Mouse (Mus musculus): ENCODE results near the gene Focad. TPM values are rescaled to one million over a fixed set of nuclear protein-coding genes. Genes with fewer than 3 reads are reported as not detected.

The Focad gene
- 13.4 and 14.8 TPM in 2 replicates for polyA plus RNA-seq (2015; fragmentation: Nextera tagmentation; extraction: Ambion mirVana)

DNA sequence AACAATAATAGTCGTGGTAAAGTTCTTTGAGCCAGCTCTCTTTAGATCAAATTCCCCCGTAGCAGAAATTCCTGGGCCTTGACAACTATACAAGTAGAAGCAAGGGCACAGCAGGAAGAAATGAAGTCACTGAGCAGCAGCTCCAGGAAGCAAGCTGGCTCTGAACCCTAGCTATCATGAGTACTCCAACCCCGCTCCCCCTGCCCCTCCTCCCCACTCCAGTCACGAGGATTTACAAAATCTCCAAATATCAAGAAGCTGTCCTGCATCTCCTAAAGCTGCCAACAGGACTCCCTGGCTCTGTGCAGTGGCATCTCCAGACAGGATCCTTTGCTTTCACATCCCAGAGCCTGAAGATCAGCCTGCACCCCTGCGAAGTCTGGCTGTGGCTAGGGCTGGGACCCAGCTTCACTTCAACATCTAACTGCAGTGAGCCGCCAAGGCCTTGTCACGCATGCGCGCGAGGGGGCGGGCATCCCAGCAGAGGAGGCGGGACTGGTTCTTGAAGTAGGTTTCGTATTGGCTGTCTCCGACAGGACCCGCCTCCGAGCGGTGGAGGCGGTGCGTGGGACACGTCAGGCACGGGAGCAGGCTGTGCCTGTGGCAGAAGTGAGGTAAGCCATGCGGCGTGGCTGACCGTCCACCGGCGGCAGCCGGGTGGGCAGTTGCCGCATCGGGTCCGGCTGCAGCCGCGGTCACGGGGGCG is at the start of gene Focad:
Gene Focad, plus strand, starts transcription at position 568 of the 706 bp plus-strand sequence.
- peak within 1 kb of the TSS; percentile 63 for H3K9ac ChIP-seq
- peak; percentile 100 for ATAC-seq (ENCODE audit: low FRiP score, low read depth)

DNA sequence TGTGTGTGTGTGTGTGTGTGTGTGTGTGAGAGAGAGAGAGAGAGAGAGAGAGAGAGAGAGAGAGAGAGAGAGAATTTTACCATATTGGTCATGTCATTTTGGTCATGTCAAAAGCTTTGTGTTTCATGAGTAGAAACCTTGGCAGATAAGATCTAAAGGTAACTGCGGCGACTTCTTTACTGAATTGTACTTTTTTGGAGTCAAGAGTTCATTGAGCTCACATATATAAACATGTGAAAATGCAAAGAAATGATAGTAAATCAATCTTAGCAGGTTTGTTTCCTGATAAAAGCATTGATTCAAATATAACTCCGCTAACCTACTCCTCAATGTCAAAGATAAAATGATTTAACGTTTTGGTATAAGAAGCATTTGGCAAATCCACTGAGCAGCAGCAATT is 49.3 kb upstream of the Focad start:
- no peak overlapping the region for H3K27ac ChIP-seq (replicated peaks)
- no peaks in the 10 kb centered on the region for H3K36me3 ChIP-seq
- 92% methylated on average over 4 of the region's 4 CpGs for WGBS
- H3K9ac ChIP-seq: no peak overlapping the region
- no peaks in the 10 kb centered on the region for H3K9me3 ChIP-seq
- no peaks in the 10 kb centered on the region for H3K4me1 ChIP-seq (replicated peaks)
- no peak overlapping the region for H3K4me2 ChIP-seq
- no peak overlapping the region for H3K4me3 ChIP-seq
- no peaks in the 10 kb centered on the region for H3K27me3 ChIP-seq
- ATAC-seq (ENCODE audit: low FRiP score, low read depth): no peak

More for the DNA sequence above, at the start of gene Focad:
- Histone ChIP-seq H3K4me3 (peak within 1 kb of the TSS; percentile 68), H3K4me2 (peak within 1 kb of the TSS; percentile 91), H3K27ac (replicated peaks) (peak within 1 kb of the TSS; percentile 77), H3K27me3 (no peaks in the 10 kb centered on the region), H3K36me3 (no peaks in the 10 kb centered on the region), H3K4me1 (replicated peaks) (peaks cover 9% of the 10 kb centered on the region), H3K9me3 (no peaks in the 10 kb centered on the region)
- WGBS: under 1% methylated on average over 34 of the region's 34 CpGs

DNA sequence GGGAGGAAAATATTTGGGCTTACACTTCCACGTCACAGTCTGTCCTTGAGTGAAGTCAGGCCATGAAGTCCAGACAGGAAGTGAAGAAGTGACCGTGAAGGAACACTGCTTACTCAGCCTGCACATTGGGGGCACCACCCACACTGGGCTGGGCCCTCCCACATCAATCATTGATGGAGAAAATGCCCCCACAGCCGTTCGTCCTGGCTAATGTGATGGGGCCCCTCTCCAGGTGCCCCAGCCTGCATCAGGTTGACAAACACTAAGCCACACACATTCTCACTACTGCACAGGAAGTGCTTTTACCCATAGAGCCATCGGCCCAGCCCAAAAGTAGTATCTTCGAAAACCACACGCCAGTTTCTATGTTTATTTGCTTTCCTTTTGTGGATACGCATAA is 48.1 kb upstream of the Focad start:
- Histone ChIP-seq H3K9me3 (no peaks in the 10 kb centered on the region), H3K4me1 (replicated peaks) (no peaks in the 10 kb centered on the region), H3K27ac (replicated peaks) (no peak overlapping the region), H3K4me3 (no peak overlapping the region), H3K9ac (no peak overlapping the region), H3K4me2 (no peak overlapping the region), H3K36me3 (no peaks in the 10 kb centered on the region), H3K27me3 (no peaks in the 10 kb centered on the region)
- 79% methylated on average over 8 of the region's 8 CpGs for WGBS
- ATAC-seq (ENCODE audit: low FRiP score, low read depth): no peak

DNA sequence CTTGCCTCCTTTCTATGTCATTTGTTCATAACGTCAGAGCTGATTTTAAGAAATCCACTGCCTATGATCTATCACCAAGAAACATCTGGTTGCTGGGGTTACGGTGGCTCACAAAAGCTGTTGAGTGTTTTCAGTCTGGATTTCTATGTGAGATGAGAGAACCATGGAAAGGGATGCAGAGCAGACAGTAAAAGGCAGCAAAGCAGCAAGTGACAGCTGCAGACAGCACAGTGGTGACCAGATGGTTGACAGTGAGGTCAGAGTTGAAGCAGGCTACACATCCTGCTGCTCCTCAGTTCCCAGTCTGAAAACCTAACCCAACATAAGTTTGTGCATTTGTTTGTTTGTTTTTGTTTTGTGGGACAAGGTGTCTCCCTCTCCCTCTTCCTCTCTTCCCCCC is 19.0 kb upstream of the Focad start:
- no peaks in the 10 kb centered on the region for H3K27me3 ChIP-seq
- H3K9ac ChIP-seq: no peak overlapping the region

DNA sequence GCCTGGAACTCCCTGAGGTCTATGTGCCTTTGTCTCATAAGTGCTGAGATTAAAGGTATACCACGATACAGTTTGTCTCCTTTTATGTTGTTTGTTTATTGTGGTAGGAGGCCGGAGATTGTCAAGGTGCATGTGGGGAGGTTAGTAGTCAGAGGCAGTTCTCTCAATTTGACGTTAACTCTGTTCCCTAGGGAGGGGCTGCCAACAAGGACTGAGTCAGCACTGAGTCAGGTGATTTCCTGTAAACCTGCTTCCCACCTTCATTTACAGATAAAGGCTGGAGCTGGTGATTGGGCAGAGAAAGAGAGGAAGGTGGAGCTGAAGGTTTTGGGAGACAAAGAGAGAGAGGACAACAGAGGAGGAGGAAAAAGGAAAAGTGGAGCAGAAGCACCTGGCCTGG is 15.4 kb upstream of the Focad start:
- no peak for ATAC-seq (ENCODE audit: low FRiP score, low read depth)
- H3K9me3 ChIP-seq: no peaks in the 10 kb centered on the region
- no peaks in the 10 kb centered on the region for H3K36me3 ChIP-seq
- WGBS: 70% methylated on average over 3 of the region's 3 CpGs
- no peaks in the 10 kb centered on the region for H3K27me3 ChIP-seq
- no peaks in the 10 kb centered on the region for H3K4me1 ChIP-seq (replicated peaks)
- H3K4me2 ChIP-seq: no peak overlapping the region
- no peak overlapping the region for H3K27ac ChIP-seq (replicated peaks)
- no peak overlapping the region for H3K9ac ChIP-seq
- no peak overlapping the region for H3K4me3 ChIP-seq

More for the DNA sequence above, 19.0 kb upstream of the Focad start:
- ATAC-seq (ENCODE audit: low FRiP score, low read depth): no peak
- 65% methylated on average over 2 of the region's 2 CpGs for WGBS
- H3K4me1 ChIP-seq (replicated peaks): no peaks in the 10 kb centered on the region
- H3K4me2 ChIP-seq: no peak overlapping the region
- H3K36me3 ChIP-seq: no peaks in the 10 kb centered on the region
- no peaks in the 10 kb centered on the region for H3K9me3 ChIP-seq
- H3K4me3 ChIP-seq: no peak overlapping the region
- no peak overlapping the region for H3K27ac ChIP-seq (replicated peaks)

DNA sequence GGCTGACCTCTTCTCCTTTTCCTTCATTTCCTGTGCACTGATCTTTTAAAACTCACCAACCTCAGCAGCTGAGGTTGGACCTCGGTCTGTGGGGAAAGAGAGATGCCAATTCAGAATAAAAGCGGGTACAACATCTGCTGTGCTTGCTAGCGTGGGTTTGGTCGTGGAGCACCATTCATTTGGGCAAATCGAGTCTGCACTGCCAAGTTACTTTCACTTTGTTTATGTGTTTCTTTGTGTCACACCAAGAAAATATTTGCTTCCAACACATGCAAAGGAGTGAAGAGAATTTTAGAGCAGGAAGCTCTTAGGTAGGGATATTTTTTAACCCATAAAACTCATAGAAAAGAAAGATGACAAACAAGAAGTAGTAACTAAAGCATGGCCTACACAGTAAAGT is 13.0 kb upstream of the Focad start:
- no peak for ATAC-seq (ENCODE audit: low FRiP score, low read depth)
- Histone ChIP-seq H3K4me3 (no peak overlapping the region), H3K9ac (no peak overlapping the region), H3K4me2 (no peak overlapping the region), H3K9me3 (no peaks in the 10 kb centered on the region), H3K27me3 (no peaks in the 10 kb centered on the region), H3K36me3 (no peaks in the 10 kb centered on the region), H3K27ac (replicated peaks) (no peak overlapping the region), H3K4me1 (replicated peaks) (no peaks in the 10 kb centered on the region)
- WGBS: 79% methylated on average over 5 of the region's 5 CpGs

DNA sequence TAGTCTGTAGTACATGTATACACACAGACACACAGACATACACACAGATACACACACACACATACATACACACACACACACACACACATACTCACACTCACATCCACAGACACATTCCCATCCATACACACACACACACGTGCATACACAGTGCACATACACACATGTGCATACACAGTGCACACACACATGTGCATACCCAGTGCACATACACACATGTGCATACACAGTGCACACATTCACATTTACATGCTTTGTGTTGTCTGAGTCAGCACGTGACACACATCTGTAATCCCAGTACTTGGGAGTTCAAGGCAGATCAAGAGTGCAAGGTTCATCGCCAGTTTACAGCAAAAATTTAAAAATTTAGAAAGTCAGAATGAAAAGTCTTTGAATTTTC is 12.5 kb upstream of the Focad start:
- Histone ChIP-seq H3K9me3 (no peaks in the 10 kb centered on the region), H3K4me1 (replicated peaks) (no peaks in the 10 kb centered on the region), H3K36me3 (no peaks in the 10 kb centered on the region), H3K27me3 (no peaks in the 10 kb centered on the region), H3K4me3 (no peak overlapping the region), H3K4me2 (no peak overlapping the region), H3K27ac (replicated peaks) (no peak overlapping the region), H3K9ac (no peak overlapping the region)
- 96% methylated on average over 3 of the region's 3 CpGs for WGBS
- ATAC-seq (ENCODE audit: low FRiP score, low read depth): no peak

DNA sequence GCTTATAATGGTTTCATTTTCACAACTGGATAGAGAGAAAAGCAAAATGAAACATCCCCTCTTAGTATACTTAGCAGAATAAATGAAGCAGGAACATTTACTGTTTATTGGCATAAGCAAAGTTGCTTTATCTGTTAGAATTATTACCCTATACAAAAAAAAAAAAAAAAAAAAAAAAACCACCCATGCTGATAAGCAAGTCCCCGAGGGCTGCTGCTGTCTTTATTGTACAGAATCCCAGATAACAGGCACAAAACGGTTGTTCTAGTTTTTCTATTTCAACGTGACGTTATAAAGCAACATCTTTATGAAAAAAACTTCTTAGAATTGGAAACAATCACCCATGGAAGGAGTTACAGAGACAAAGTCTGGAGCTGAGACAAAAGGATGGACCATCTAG is 12.0 kb upstream of the Focad start:
- WGBS: 79% methylated on average over 4 of the region's 4 CpGs
- Histone ChIP-seq H3K9me3 (no peaks in the 10 kb centered on the region), H3K4me2 (no peak overlapping the region), H3K4me3 (no peak overlapping the region), H3K9ac (no peak overlapping the region), H3K36me3 (no peaks in the 10 kb centered on the region), H3K27me3 (no peaks in the 10 kb centered on the region), H3K27ac (replicated peaks) (no peak overlapping the region), H3K4me1 (replicated peaks) (no peaks in the 10 kb centered on the region)
- no peak for ATAC-seq (ENCODE audit: low FRiP score, low read depth)

DNA sequence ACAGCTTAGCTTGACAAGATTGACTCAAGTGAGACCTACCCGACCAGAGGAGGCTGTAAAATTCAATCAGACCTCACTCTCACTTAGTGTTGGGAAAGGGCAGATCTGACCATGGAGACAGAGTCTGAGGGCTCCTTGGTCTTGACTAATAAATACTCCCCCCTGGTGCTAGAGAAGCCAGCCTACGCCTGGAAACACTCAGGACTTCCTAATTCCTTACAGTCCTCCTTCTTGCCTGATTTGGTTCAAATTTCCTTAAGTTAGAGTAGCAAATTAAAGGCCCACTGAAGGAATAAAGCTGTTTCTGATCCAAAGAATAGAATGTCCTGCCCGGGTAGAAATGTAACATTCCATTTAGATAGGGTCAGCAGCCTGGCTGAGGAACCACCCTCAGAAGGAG is 10.6 kb upstream of the Focad start:
- Histone ChIP-seq H3K27me3 (no peaks in the 10 kb centered on the region), H3K9ac (no peak overlapping the region), H3K36me3 (no peaks in the 10 kb centered on the region), H3K4me3 (no peak overlapping the region), H3K9me3 (no peaks in the 10 kb centered on the region), H3K4me1 (replicated peaks) (no peaks in the 10 kb centered on the region), H3K27ac (replicated peaks) (no peak overlapping the region), H3K4me2 (no peak overlapping the region)
- 71% methylated on average over 3 of the region's 3 CpGs for WGBS
- ATAC-seq (ENCODE audit: low FRiP score, low read depth): no peak

DNA sequence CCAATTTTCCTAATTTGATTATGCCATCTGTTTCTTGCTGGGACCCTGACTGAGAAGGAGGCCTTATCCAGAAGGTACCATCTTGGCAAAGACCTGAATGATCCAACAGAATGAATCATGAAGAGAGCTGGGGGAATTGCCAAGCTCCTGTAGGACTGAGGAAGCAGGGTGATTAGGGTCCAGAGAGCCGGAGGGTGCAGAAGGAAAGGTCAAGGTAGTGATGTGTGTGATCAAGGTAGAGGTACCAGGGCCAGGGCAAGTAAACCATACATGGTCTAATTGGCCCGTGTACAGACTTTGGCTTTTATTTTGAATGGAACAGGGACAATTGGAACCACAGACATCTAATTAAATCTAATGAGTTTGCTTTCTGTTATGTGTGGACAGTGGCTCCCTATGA is 4.1 kb upstream of the Focad start:
- no peak overlapping the region for H3K9ac ChIP-seq
- H3K27me3 ChIP-seq: no peaks in the 10 kb centered on the region
- no peak overlapping the region for H3K4me3 ChIP-seq
- no peaks in the 10 kb centered on the region for H3K36me3 ChIP-seq
- H3K27ac ChIP-seq (replicated peaks): no peak overlapping the region
- 73% methylated on average over 2 of the region's 2 CpGs for WGBS
- H3K4me1 ChIP-seq (replicated peaks): peaks cover 9% of the 10 kb centered on the region
- ATAC-seq (ENCODE audit: low FRiP score, low read depth): no peak
- H3K4me2 ChIP-seq: no peak overlapping the region
- H3K9me3 ChIP-seq: no peaks in the 10 kb centered on the region

DNA sequence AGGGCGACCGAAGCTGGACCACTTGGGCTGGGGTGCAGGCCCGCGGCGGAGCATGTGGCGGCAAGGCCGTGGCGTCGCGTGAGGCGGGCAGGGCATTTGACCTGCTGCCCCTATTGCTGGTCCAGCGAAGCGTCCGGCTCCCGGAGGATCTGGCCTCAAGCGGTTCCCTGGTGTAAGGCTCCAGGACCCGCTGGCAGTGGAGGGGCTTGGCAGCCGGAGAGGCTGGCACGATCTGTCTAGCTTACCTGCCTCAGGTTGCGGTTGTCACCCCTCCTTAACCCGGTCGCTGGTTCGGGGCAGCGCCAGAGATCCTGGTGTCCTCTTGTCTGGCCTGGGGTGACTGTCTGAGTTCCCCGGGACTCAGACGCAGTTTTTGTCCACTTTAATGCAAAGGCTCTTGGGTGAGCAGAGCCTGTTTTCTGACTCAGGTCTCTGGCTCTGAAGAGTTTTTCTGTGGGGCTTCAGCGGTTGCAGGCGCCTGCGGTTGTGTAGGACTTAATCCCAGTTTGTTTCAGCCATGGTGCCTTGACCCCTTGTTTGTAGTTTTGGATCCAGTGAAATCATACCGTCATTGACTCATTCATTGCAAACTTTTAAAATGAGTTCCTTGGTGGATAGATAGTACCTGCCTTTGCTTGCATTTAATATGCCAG is 465 bp downstream of the Focad start:
- H3K9ac ChIP-seq: peak overlapping the region; percentile 63
- H3K4me2 ChIP-seq: peak overlapping the region; percentile 91
- no peaks in the 10 kb centered on the region for H3K36me3 ChIP-seq
- peak overlapping the region; percentile 68 for H3K4me3 ChIP-seq
- WGBS: under 1% methylated on average over 30 of the region's 30 CpGs
- H3K27ac ChIP-seq (replicated peaks): peak overlapping the region; percentile 61
- no peak; the same call in 1 of the 2 replicates for ATAC-seq (ENCODE audit: low FRiP score, low read depth)
- no peaks in the 10 kb centered on the region for H3K27me3 ChIP-seq
- H3K4me1 ChIP-seq (replicated peaks): peaks cover 9% of the 10 kb centered on the region
- H3K9me3 ChIP-seq: no peaks in the 10 kb centered on the region

DNA sequence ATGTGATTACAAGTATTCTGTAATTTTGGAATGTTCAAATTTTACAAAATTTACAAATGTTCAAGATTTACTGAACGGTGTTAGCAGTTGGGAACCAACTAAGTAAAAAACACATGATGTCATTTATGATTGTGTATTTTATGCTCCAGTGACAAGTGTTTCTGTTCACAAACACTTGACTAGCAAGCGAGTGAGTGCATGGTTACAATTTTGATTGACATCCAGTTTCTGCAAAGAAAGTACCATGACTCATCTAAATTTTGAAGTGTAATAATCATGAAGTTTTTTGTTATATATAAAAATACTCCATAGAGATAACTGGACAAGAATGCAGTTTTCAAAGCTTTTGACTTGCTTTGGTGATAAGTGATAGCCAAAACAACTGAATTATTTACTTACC is 1.3 kb downstream of the Focad start:
- no peak for ATAC-seq (ENCODE audit: low FRiP score, low read depth)
- Histone ChIP-seq H3K9ac (no peak overlapping the region), H3K27ac (replicated peaks) (no peak overlapping the region), H3K27me3 (no peaks in the 10 kb centered on the region), H3K36me3 (no peaks in the 10 kb centered on the region), H3K9me3 (no peaks in the 10 kb centered on the region), H3K4me2 (no peak overlapping the region), H3K4me1 (replicated peaks) (peaks cover 9% of the 10 kb centered on the region), H3K4me3 (no peak overlapping the region)
- WGBS: 75% methylated on average over 2 of the region's 2 CpGs
